ENCODE assay signal across 27 mouse cellular contexts in genomic region chr7:117099041-117099440, GRCm38 (mm10).
"Had no signal": no experiment of that assay in that cellular context is flagged by ENCODE, and none has a peak within 500 bp of the region (broad histone marks: within the 10 kb centered on the region; RNA-seq: fewer than 3 reads in every experiment).

No protein-coding gene starts in this region.

- H3K9me3 ChIP-seq: embryonic facial prominence, embryonic 10.5 days; embryonic facial prominence, embryonic 12.5 days; embryonic facial prominence, embryonic 13.5 days; embryonic facial prominence, embryonic 15.5 days; forebrain, embryonic 10.5 days; forebrain, embryonic 12.5 days; forebrain, embryonic 13.5 days; forebrain, embryonic 15.5 days; heart, embryonic 10.5 days had no signal

- H3K27ac ChIP-seq: embryonic facial prominence, embryonic 10.5 days; embryonic facial prominence, embryonic 12.5 days; embryonic facial prominence, embryonic 13.5 days; embryonic facial prominence, embryonic 15.5 days; forebrain, embryonic 10.5 days; forebrain, embryonic 12.5 days; forebrain, embryonic 13.5 days; forebrain, embryonic 15.5 days; gastrocnemius, adult 2 months; heart, adult 2 months; heart, embryonic 10.5 days had no signal

- H3K4me2 ChIP-seq: embryonic facial prominence, embryonic 12.5 days; embryonic facial prominence, embryonic 13.5 days; embryonic facial prominence, embryonic 15.5 days; forebrain, embryonic 12.5 days; forebrain, embryonic 13.5 days; forebrain, embryonic 15.5 days; heart, embryonic 11.5 days had no signal

- H3K4me3 ChIP-seq: embryonic facial prominence, embryonic 10.5 days; embryonic facial prominence, embryonic 12.5 days; embryonic facial prominence, embryonic 13.5 days; embryonic facial prominence, embryonic 15.5 days; erythroblast, embryonic 14.5 days; forebrain, embryonic 10.5 days; forebrain, embryonic 12.5 days; forebrain, embryonic 13.5 days; forebrain, embryonic 15.5 days; gastrocnemius, adult 2 months; heart, adult 2 months; heart, embryonic 10.5 days had no signal

- H3K9ac ChIP-seq: embryonic facial prominence, embryonic 12.5 days; embryonic facial prominence, embryonic 13.5 days; embryonic facial prominence, embryonic 15.5 days; forebrain, embryonic 12.5 days; forebrain, embryonic 13.5 days; forebrain, embryonic 15.5 days; forebrain, postnatal 0 days had no signal

- ATAC-seq: forebrain, embryonic 13.5 days; forebrain, embryonic 14.5 days; forebrain, embryonic 15.5 days; forebrain, embryonic 16.5 days; forebrain, postnatal 0 days had no signal

- DNase-seq: cerebellum, postnatal 10 days; cerebellum, postnatal 14 days; cerebellum, postnatal 25 days; cerebellum, postnatal 36 days; embryo, embryonic 11 days; forebrain, postnatal 0 days; gastrocnemius, adult 2 months; gastrocnemius, postnatal 10 days; gastrocnemius, postnatal 14 days; gastrocnemius, postnatal 25 days; gastrocnemius, postnatal 36 days; heart, adult 11 months; heart, adult 18-20 months; heart, adult 2 months had no signal

- H3K4me1 ChIP-seq: embryonic facial prominence, embryonic 12.5 days; embryonic facial prominence, embryonic 13.5 days; embryonic facial prominence, embryonic 15.5 days; forebrain, embryonic 12.5 days; forebrain, embryonic 13.5 days; forebrain, embryonic 15.5 days; heart, embryonic 10.5 days had no signal

- H3K36me3 ChIP-seq: embryonic facial prominence, embryonic 10.5 days; embryonic facial prominence, embryonic 12.5 days; embryonic facial prominence, embryonic 13.5 days; embryonic facial prominence, embryonic 15.5 days; forebrain, embryonic 10.5 days; forebrain, embryonic 12.5 days; forebrain, embryonic 15.5 days; heart, embryonic 10.5 days had no signal

- H3K27me3 ChIP-seq: embryonic facial prominence, embryonic 12.5 days; embryonic facial prominence, embryonic 13.5 days; embryonic facial prominence, embryonic 15.5 days; forebrain, embryonic 12.5 days; forebrain, embryonic 13.5 days; forebrain, embryonic 15.5 days had no signal
